Mouse (Mus musculus) midbrain, embryonic 11.5 days (tissue): ENCODE measurements around the gene Tlk1. TPM values are rescaled to one million over a fixed set of nuclear protein-coding genes. Genes with fewer than 3 reads are reported as not detected.

Experiments used
- ATAC-seq: fragments of 200-750 bp; cut with Nextera tagmentation; 2 replicates; pipeline ENCODE4 v1.8.0; 2017; ENCODE audit warnings: moderate TSS enrichment, moderate library complexity; ENCODE audit not compliant: low FRiP score
- DNase-seq: peaks from one replicate; pipeline ENCODE4 v3.0.0; 2015; ENCODE audit warnings: low spot score; ENCODE audit errors: missing footprints
- H3K27ac ChIP-seq: fragments of 300-500 bp; sonication (generic); 2 replicates; pipeline ENCODE4 v1.5.1; 2014; ENCODE audit warnings: low read depth, low read length
- H3K27me3 ChIP-seq: fragments of 300-500 bp; sonication (generic); 2 replicates; pipeline ENCODE4 v1.6.1; 2014; ENCODE audit warnings: mild to moderate bottlenecking, low read length, moderate library complexity, mixed read lengths; ENCODE audit not compliant: control insufficient read depth, insufficient read depth
- H3K36me3 ChIP-seq: fragments of 300-500 bp; sonication (generic); 2 replicates; pipeline ENCODE4 v1.6.1; 2014; ENCODE audit warnings: mild to moderate bottlenecking, low read length, moderate library complexity, mixed read lengths; ENCODE audit not compliant: control insufficient read depth, insufficient read depth
- H3K4me1 ChIP-seq: fragments of 300-500 bp; sonication (generic); 2 replicates; pipeline ENCODE4 v1.6.1; 2014; ENCODE audit warnings: low read length; ENCODE audit not compliant: control insufficient read depth, insufficient read depth
- H3K4me2 ChIP-seq: fragments of 300-500 bp; sonication (generic); 2 replicates; pipeline ENCODE4 v1.6.1; 2014; ENCODE audit warnings: mild to moderate bottlenecking, moderate library complexity
- H3K4me3 ChIP-seq: fragments of 300-500 bp; sonication (generic); 2 replicates; pipeline ENCODE4 v1.5.1; 2014; ENCODE audit warnings: low read depth, low read length
- H3K9ac ChIP-seq: fragments of 300-500 bp; sonication (generic); 2 replicates; pipeline ENCODE4 v1.6.1; 2014; ENCODE audit warnings: low read length
- H3K9me3 ChIP-seq: fragments of 300-500 bp; sonication (generic); 2 replicates; pipeline ENCODE4 v1.6.1; 2016; ENCODE audit warnings: low read length; ENCODE audit not compliant: control insufficient read depth
- WGBS: fragments of 180-500 bp; shearing (Covaris S2); extraction: QIAGEN DNeasy Blood & Tissue Kit; methylation state at CpG from one replicate; pipeline ENCODE4 v1.1.7; 2014; 5-methylcytosine and 5-hydroxymethylcytosine counted together
- polyA plus RNA-seq: library from polyadenylated mRNA; unstranded; fragments of >200 nt; fragmentation: Nextera tagmentation; extraction: Ambion mirVana; gene quantifications from 2 replicates; pipeline ENCODE4 v1.2.1, GENCODE M21; 2014

Gene Tlk1
- polyA plus RNA-seq, 1 experiment from 2014 or later = 45.2 TPM

- 73% methylated on average over 2 of the region's 2 CpGs for WGBS
- H3K36me3 ChIP-seq = no peaks in the 10 kb centered on the region
- no peak for ATAC-seq
Measured at GRCm38 (mm10) chr2:70669241-70669640, 156.3 kb downstream of the Tlk1 start.

DNA sequence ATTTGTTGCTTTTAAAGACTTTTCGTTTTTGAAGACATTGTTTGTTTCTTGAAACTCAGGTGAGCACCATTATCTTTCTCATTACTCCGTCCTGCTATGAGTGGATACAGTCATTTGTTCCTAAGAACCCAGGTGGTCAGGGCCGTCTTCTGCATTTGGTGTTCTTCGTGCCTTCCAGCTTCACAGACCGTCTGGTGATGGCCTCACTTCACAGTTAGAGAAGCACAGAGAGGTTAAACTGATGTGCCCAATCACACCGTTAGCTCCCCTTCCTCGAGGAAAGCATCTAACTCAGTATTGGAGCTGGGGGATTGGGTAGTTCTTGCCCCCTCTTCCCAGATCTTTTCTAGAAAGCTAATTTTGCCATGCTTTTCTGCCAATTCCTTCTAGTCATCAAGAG is 158.5 kb downstream of the Tlk1 start:
- no peak overlapping the region for H3K27ac ChIP-seq
- no peak overlapping the region for H3K9ac ChIP-seq
- H3K4me3 ChIP-seq = no peak overlapping the region
- DNase-seq = no peak
- no peaks in the 10 kb centered on the region for H3K9me3 ChIP-seq
- H3K4me2 ChIP-seq = no peak overlapping the region
- WGBS = 94% methylated on average over 7 of the region's 7 CpGs
- no peak for ATAC-seq
- H3K4me1 ChIP-seq = peaks cover 7% of the 10 kb centered on the region
- H3K36me3 ChIP-seq = no peaks in the 10 kb centered on the region
- no peaks in the 10 kb centered on the region for H3K27me3 ChIP-seq

More at GRCm38 (mm10) chr2:70669241-70669640, 156.3 kb downstream of the Tlk1 start:
- Histone ChIP-seq H3K4me1 (no peaks in the 10 kb centered on the region), H3K27me3 (no peaks in the 10 kb centered on the region), H3K4me2 (no peak overlapping the region), H3K9ac (no peak overlapping the region), H3K4me3 (no peak overlapping the region), H3K9me3 (no peaks in the 10 kb centered on the region), H3K27ac (no peak overlapping the region)
- no peak for DNase-seq

DNA sequence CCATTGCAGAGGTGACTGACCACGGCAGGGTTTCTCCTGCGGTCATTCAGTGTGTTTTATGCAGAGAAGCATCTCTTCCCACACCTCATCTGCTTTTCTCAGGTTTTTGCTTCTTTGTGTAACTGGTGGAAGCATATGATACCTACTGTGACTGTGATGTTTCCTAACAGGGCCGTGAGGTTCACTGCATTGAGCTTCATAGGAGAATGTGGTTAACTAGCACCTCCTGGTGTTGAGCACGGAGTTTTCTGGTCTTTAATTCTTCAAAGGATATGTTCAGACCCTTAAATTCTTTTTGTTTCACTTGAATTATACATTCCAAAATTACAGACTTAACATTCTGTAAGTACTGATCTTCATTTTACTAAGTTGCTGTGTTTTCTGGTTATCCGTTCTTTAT is 161.8 kb downstream of the Tlk1 start:
- Histone ChIP-seq H3K27me3 (no peaks in the 10 kb centered on the region), H3K4me2 (no peak overlapping the region), H3K27ac (no peak overlapping the region), H3K36me3 (no peaks in the 10 kb centered on the region), H3K4me1 (peaks cover 7% of the 10 kb centered on the region), H3K9ac (no peak overlapping the region), H3K4me3 (no peak overlapping the region), H3K9me3 (no peaks in the 10 kb centered on the region)
- 81% methylated on average over 5 of the region's 5 CpGs for WGBS
- DNase-seq (no peak), ATAC-seq (no peak)

Other genes with a start within 250 kb of the Tlk1 start
- 142 and 151 TPM in 2 replicates for gene Gorasp2, start 164.2 kb downstream of the Tlk1 start, polyA plus RNA-seq
- gene Gm26558, start 163.6 kb downstream of the Tlk1 start, polyA plus RNA-seq = 2.7 and 4.1 TPM in 2 replicates
- gene Dcaf17, start 229.6 kb upstream of the Tlk1 start, polyA plus RNA-seq = 40.5 and 43.4 TPM in 2 replicates
- gene Mettl8, start 229.9 kb upstream of the Tlk1 start, polyA plus RNA-seq = 22.3 and 22.8 TPM in 2 replicates